Mouse (Mus musculus): ENCODE measurements around the gene Bahcc1.
A peak's percentile ranks its signal among the peaks of the same experiment; 100 is the strongest.

The Bahcc1 gene

DNA sequence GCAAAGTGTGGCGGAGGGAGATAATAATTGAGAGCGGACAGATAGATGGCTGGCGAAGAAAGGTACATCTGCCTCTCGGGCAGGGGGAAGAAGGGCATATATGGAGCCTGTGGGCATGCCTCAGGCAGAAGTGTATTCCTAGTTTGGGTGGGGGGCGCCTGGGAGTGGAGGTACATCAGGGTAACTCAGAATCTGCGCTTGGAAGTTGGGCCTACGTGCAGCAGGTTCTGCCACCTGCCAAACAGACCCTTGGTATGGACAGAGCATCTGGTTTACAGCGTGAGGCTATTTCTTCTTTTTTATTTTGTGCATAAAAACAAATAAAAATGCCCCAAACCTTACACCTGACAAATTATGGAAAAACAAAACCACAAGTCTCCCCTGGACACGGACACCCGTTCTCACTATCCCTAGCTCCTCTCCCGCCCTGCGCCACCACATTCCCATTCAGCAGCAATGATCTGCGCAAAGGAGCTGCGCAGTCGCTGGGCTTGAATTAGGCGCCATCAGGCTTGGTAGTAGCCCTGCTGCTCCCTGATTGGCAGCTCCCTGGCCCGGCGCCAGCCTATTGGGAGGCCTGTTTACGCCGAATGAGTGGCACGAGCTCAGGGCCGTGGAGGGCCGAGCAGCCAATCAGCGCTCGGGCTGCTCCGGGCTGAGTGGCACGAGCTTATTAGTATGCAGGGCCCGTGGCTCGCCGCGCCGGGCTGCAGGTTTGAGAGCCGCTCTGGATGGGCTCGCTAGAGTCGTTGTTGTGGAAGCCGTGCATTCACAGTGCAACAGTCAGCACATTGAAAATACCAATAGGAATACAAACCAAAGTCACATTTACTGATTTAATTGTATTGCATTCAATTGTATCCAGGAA, at the start of gene Bahcc1:
Gene Bahcc1 (plus strand): TSS at position 718 of the 868 bp plus-strand sequence.
- peak; percentile 100 for DNase-seq (ENCODE audit: low read depth, low spot score)

DNA sequence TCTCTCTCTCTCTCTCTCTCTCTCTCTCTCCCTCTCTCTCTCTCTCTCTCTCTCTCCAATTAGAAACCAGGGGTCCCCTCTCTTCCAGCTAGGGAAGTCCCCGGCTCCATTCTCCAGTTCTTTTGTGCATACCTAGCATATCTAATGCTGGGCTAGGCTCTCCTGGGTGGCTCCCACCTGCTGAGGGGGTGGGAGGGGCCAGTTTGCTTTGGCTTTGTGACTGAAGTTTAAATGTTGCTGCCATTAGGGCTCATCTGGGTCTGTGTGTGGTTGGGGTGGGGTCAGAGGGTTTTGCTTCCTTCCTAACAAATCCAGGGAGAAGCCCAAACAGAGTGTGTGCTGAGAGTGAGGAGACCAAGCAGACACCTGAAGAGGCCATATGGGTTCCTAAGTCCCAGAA, 49.6 kb upstream of the Bahcc1 start:
- DNase-seq (ENCODE audit: low read depth, low spot score): no peak

DNA sequence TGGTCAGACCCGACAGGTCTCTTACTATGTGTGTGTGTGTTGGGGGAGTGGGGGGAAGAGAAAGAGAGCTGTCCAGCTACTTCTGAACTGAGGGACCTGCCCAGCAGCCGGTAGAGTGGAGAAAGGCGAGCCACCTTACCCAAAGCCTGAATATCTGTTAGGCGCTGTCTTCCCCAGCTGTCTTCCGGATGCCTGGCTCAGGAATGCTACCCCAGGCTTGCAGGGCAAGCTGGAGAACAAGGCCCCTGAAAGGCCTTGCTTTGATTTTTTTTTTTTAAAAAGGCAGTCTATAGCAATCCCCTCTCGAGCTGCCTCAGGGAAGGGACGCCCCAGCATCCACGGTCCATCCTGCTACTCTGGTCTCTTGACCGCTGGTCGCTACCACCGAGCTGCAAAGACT, 49.0 kb upstream of the Bahcc1 start:
- no peak for DNase-seq (ENCODE audit: low read depth, low spot score)

DNA sequence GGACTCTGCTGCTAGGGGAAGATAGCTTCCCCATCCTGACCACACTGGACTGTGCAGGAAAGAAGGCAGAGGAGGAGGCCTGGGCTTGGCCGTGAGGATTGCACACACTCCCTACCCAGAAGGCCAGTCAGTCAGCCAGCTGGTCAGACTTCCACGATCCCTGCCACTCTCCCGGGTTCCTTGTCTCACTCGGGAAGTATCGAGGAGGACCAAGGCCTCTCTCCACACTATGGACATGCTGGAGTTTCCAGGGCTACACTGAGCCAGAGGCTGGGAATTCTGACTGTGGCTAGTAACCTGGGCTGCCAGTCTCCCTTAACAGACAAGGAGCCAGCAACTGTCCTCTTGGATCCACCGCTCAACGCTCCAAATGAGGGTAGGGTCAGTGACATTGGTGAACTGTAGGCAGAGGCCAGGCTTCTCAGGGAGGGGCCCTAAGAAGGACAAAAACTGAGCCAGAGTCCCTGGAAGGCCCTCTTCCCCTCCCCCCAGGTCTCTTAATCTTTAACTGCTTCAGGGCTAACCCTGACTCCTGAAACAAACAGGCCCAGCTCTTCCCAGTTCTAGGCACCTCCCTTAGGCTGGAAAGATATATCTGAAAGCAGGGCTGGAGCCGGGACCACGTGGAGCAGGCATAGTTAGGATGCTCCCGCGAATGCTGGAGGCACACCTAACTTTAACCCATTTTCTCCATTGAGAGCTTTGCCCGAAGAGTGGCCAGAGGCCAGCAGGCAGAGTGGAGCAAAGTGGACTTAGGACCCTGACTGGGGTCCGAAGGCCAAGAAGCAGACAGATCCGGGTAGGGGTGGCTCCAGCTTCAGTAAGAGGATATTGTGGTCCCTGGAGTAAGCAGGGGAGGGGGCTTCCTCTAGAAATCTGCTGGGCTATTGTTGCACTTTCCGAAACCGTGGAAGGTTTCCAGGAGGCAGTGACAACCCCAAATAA, 48.1 kb upstream of the Bahcc1 start:
- no peak for DNase-seq (ENCODE audit: low read depth, low spot score)

DNA sequence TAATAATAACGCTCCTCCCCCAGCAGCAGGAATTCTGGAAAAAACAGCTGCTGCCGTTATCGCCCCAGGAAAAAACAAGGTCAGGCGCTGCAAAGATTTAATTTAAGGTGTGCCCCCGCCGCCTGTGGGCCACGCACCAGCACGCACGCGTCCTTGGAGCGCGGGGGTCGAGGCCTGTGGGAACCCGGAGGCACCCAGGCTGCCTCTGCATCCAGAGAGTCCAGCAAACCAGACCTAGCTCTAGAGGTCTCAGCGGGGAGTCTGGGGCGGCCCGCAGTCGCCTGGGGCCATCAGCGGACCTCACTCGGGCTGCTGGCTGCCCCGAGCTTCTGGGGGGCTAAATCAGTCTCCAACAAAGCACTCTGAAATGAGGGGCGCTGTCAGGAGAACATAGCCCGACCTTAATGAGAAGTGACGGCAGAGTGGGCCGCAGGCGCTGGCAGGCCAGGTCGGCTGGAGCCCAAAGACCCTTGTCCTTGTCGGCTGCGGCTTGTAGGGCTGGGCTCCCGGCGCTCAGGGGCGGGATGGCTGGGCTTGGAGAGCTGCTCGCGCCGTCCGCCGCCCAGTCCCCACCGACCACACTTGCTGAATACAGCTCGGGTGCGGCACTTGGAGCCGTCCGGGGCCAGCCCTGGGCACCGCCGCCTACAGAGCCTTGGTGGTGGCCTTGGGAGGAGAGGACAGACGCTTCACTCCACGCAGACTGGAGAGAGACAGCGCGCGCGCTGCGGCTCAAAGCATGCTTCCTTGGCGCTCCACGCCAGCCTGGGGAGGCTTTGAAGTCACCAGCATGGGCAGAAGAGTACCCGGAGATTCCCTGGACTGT, 47.2 kb upstream of the Bahcc1 start:
- no peak for DNase-seq (ENCODE audit: low read depth, low spot score)

DNA sequence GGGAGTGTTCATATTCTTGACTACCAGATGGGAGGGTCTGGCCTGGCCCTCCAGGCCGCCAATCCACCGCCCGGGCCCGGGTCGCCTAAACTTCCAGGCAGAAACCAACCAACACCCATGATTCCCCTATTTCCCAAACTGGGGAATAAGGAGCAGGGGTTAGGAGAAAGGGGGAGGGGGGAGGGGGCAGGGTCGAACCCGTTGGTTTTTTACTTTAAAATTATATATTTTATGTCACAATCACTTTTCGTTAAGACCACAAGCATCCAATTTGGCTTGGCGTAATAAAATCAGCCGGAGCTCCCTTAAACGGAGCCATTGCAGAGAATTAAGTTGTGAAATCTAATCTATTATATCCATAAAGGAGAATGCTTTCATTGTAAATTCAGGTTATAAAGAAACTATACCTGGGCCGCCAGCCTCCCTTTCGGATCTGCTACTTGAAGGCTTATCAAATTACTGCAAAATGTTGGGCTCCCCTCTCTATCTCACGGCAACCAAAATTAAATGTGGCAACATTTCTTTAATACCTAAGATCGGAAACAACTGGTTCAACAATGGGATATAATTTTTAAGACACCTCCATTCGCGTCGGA, 46.5 kb upstream of the Bahcc1 start:
- no peak for DNase-seq (ENCODE audit: low read depth, low spot score)

DNA sequence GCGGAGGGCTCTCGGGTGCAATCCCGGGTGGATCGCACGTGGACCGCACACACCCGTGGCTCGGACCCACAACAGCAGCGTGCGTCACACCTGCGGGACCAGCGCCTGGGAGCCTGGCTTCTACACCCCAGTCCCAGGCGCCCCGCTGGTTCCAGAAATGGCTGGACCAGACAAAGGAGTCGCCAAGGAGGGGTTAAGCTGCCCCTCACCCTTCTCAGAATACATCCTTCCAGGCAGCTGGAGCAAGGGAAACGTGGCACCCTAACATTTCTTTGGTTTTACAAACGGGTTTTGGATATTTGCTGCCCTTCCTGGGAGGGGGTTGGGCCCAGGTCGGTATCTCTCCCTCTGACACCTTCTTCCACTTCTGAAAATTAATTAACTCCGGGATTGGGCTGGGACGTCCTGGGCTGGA, 45.9 kb upstream of the Bahcc1 start:
- DNase-seq (ENCODE audit: low read depth, low spot score): no peak

DNA sequence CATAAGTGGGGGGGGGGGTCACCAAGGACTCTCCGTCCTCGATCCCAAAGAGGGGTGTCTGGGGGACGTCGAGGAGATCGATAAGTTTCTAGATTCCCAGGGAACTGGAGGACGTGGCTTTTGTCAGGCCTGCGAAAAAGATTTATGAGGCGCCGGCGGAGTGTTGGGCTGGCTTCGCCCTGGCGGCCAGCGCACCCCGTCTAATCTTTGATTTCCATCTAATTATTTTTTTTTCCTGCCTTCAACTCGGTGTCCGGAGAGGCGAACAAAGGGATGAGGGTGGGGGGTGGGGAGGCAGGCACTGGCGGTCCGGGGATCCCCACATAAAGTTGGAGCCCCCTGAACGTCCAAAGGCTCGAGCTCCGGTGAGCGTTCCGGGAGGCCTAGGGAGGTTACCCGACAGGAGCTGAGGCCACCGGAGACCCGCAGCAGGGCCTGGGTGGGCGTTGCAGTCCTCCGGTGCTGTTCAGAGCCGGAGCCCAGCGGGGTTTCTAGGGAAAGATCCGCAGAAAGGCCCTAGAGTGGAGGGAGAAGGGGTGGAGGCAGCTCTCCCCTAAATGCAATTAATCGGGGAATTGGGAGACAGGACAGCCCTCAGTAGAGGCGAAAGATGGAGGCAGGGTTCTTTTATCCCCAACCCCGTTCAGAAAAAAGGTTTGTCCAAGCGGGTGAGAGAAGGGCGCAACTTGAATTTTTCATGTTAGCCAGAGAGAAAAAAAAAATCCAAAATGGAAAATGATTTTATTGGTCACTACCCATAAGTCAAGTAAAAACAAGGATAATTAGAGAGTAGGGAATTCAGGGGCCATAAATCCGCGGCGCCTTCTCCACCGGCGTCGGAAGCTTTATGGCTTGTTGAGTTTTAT, 45.3 kb upstream of the Bahcc1 start:
- DNase-seq (ENCODE audit: low read depth, low spot score): no peak

DNA sequence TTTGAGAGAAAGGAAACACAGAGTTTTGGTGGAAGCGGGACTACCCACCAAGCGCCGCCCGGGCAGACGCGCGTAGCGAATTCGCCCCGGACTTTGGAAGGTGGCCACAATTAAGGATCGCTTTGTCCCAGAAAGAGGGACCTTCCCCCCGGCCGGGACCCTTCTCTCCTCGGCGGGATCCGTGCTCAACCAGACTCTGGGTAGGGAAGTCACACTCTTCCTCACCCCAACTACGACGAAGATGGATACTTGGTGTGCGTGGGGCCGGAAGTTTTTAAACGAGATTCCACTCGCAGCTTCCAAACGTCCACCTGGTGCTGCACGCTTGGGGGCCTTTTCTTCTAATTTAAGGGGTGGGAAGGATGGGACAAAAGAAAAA, 44.7 kb upstream of the Bahcc1 start:
- no peak for DNase-seq (ENCODE audit: low read depth, low spot score)

DNA sequence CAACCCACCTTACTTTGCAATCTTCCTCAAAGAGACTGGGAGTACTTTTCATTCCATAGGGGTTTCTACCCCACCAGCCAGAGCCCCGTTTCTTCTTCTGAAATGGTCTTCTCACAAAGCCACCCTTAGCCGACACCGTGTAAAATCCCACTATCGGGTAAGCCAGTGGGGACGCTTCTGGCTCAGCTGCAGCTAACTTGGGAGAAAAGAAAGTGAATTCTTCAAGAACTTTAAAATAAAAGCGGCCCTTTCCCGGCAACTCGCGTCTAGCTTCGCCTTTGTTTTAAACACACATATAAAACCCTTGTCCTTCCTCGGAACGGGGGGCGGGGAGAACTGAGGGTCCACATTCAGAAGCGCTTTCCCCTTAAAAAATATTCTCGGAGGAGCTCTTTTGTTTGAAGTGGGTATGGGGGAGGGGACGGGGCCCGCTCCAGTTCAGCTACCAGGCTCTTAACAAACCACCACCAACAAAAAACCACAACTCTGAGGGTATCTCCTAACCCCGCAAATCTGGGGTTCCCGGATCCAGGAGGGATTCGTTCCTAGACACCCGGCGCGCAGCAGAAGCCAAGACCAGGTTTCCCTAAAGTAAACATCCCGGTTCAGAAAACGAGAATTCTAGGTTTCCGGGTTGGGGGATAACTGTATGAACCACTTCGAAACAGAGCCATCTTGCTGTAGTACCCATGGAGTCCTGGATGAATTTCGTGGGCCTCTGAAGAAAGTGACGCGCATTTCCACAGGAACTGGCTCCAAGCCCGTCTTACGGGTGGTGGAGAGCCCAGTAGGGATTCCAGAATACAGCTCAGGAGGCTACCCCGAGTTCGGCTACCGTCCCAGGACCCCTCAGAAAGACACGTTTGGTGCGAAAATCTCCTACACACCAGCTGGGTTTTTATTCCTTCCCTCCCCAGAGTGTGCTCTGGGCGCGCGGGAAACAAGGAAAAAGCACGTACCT, 44.0 kb upstream of the Bahcc1 start:
- DNase-seq (ENCODE audit: low read depth, low spot score): no peak

DNA sequence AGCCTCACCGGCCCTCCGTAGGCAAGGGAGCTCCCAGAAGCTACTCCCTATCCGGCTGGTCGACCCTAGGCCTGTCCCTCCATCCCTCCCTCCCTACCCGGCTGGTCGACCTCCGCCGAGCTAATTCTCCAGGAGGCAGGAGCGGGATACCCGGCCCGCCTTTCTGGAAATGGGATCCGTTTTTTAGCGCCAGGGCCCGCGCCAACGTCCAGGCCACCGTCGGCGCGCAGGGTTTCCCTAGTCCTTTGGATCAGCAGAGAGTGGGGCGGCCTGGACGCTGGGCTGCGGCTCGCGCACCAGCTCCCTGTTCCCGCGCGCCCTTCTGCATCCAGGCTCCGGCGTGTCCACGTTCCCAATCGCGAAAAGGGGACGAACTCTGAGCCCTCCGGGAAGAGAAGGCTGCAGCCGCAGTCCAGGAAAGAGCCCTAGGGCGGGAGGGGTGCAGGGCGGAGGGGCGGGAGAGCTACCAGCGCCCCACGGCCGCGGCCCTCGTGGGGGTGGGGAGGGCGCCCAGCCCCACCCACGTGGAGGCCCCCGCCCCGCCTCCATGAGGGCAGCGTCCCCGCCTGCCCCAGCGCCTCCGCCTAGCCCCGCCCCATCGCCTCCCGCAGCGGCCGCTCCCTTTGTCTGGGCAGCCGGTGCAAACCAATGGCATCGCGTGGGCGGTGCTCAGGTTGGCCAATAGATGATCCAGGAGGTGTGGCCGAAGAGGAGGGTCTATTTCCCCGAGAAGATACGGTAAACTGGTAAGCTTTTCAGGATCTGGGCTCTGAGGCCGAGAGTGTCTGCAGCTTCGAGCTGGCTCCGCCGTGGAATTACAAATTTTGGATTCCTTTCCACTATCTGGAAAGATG, 43.1 kb upstream of the Bahcc1 start:
- peak; percentile 97 for DNase-seq (ENCODE audit: low read depth, low spot score)

DNA sequence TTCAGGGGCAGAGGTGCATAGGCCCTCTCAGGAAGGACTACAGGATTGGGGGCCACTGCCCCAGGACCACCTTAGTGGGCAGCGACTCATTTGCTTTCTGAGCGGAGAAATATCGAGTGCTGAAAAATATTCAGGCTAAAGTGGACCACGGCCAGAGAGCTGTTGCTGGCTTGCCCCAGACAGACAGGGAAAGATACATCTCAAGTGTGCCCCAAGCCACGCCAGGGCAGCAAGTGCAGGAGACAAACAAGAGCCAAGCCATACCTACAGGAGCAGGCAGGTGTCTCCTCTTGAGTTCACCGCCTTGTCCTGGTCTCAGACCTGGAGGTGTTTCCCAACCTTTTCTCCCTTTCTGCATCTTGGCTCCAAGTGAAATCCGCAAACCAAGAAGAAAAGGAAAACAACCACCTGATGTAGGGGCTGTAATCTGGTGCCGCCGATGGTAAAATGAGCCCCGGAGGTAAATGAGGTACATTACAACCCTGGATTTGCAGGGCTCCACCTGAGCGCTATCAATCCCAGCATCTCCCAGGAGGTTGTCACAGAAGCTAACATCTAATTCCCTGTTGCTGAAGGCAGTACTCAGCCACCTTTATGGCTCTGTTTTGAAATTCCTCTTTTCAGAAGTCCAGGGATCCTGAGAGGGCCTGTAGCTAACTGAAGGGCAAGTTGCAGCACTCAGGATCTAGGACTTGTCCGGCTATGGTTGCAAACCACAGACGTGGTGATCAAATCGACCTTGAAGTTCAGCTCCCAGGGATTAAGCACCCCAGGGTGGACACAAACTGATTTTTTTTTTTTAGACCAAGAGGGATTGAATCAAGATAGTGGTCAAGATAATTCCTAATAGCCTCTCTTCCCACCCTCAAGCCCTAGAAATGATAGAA, 42.0 kb upstream of the Bahcc1 start:
- no peak for DNase-seq (ENCODE audit: low read depth, low spot score)

DNA sequence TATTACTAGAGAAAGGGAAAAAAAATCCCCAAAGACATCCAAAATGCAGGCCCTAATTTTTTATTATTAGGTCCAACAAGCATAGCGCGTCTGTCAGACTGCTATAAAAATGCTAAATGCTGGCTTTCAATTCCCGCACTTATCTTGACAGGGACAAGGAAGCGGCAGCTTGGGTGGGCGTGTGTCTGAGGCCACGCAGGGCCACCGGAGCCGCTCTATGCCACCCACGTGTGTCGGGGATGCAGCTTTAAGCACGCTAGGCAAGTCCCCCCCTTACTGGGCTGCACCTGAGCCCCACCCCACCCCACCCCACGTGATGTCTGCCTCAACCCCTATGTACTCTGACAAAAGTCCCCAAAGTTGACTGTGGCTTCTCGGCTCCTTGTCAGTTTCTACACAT, 33.9 kb upstream of the Bahcc1 start:
- DNase-seq (ENCODE audit: low read depth, low spot score): no peak

DNA sequence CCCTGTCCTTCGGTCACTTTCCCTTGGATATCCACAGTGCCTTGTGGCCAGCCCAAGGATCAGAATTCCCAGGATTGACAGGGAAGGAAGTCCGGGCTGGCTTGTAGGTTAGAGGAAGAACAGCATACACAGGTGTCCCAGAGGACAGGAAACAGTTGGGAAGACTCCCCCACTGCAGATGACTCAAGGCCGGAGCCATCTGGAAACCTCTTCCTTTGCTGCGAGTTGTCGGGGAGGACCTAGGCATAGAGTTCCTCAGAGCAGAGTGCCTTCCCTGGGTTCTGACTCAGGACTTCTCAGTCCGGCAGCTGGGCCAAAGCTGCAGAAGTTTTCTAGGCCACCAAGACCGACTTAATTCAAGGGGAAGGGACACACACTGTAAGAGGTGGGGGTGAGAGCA, 33.0 kb upstream of the Bahcc1 start:
- DNase-seq (ENCODE audit: low read depth, low spot score): no peak

DNA sequence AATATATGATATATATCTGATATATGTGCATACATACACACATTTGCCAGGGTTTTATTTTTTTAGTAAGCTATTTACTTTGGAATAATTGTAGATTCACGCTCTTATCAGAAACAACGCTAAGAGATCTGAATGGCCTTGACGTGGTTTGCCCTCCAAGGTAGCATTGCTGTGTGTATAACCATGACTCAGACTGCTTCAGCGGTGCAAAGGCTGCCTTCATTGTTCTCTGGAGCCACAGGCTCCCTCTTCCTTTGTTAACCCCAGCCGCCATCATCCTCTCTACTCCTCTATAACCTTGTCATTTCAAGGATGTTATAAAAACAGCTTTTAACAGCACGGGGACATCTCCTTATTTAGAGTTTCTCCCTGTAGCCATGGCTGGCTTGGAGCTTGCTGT, 32.1 kb upstream of the Bahcc1 start:
- DNase-seq (ENCODE audit: low read depth, low spot score): no peak

DNA sequence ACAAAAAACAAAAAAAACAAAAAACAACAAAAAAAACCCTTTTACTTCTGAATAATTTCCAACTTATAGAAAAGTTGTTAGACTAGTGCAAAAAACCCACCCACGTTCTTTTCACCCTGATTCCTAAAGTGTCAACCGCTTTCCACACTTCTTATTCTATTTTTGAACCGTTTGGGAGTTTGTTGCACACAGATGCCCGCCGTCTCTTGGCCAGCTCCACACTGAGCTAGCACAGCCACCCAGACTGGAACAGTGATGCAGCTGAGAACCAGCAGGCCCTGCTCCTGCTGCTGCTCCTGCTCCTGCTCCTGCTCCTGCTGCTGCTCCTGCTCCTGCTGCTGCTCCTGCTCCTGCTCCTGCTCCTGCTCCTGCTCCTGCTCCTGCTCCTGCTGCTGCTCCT, 28.5 kb upstream of the Bahcc1 start:
- no peak for DNase-seq (ENCODE audit: low read depth, low spot score)

DNA sequence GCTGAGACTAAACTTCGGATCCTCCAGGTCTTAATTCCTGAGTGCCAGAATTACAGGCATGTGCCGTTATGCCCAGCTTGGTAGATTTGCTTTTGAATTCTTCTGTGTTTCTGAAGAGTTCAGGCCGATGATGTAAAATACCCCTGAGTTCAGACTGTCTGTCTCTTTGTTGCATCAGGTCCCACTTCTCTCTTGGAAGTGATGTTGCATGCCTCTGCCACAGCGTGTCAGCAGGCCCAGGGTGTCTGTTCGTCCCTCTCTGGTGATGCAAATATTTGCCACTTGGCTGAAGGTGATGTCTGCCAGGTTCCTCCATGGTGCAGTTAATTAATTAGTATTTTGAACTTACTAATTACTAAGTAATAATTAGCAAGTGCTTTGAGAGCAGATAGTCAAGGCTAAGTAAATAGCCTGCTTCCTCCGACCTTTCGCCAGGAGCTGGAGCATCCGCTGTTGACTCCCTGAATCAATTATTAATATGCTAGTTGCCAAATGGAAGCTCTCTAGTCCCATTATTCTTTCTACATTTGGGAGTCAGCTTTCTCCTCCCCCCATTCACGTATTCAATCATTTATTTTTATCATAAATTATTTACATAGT, 26.6 kb upstream of the Bahcc1 start:
- DNase-seq (ENCODE audit: low read depth, low spot score): no peak

All from embryo, embryonic 11.5 days (tissue).